9 mouse cellular contexts compared by ENCODE assay signal in the genomic region with DNA sequence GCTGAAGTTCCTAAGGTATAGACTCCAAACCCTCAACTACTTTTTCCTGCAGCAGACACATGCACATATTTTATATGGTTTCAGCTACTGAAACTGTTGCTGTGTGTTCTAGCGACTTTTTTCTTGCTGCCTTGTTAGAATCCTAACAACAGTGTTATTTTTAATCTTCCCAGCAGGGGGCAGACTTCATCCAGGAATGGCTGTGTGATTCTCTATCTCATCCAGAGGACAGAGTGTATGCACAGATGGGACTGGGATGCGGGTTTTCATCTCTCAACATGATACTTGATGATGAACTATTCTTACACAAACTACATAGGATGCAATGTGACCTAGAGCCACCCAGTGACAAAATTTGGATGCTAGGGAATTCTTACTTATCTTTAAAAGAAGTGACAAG. TPM values are rescaled to one million over a fixed set of nuclear protein-coding genes. Genes with fewer than 3 reads are reported as not detected.
DNase-seq lines count a peak whose midpoint lies in the region; ATAC-seq lines count a peak whose summit lies in the region.
"Had no signal": no experiment of that assay in that cellular context is flagged by ENCODE, and none has a peak within 500 bp of the region (broad histone marks: within the 10 kb centered on the region; RNA-seq: fewer than 3 reads in every experiment).

No protein-coding gene starts in this region.

- no peaks in the 10 kb centered on the region for H3K36me3 ChIP-seq in hindbrain, embryonic 14.5 days (replicated peaks; ENCODE audit: control insufficient read depth, insufficient read depth)
- no peaks in the 10 kb centered on the region for H3K36me3 ChIP-seq in neural tube, embryonic 11.5 days (ENCODE audit: control insufficient read depth, insufficient read depth, low read length)
- H3K36me3 ChIP-seq: neural tube, embryonic 13.5 days had no signal

- intact Hi-C loops in left cerebral cortex, postnatal 4 days (cut with DNase I): loop anchor here (5.0 kb wide), 2 partner anchors 270 to 480 kb away; no protein-coding TSS in a partner anchor

- WGBS in hindbrain, embryonic 14.5 days: 21% methylated on average over 2 of the region's 2 CpGs
- WGBS in neural tube, embryonic 11.5 days: 38% methylated on average over 2 of the region's 2 CpGs

- H3K27me3 ChIP-seq in hindbrain, embryonic 14.5 days (ENCODE audit: control insufficient read depth, insufficient read depth, low read length): no peaks in the 10 kb centered on the region
- no peaks in the 10 kb centered on the region for H3K27me3 ChIP-seq in neural tube, embryonic 11.5 days (ENCODE audit: control insufficient read depth, insufficient read depth, low read length)
- H3K27me3 ChIP-seq: neural tube, embryonic 13.5 days had no signal

- no peak overlapping the region for H3K4me3 ChIP-seq in hindbrain, embryonic 14.5 days (replicated peaks; ENCODE audit: low read length)
- H3K4me3 ChIP-seq in neural tube, embryonic 11.5 days (ENCODE audit: low read depth, low read length): no peak overlapping the region
- H3K4me3 ChIP-seq: neural tube, embryonic 13.5 days had no signal

- ATAC-seq in hindbrain, embryonic 14.5 days (ENCODE audit: low FRiP score): 0 out of 2 replicates have a peak, but pooled peaks have one; percentile 40
- ATAC-seq in neural tube, embryonic 11.5 days (ENCODE audit: insufficient read depth, low FRiP score, low TSS enrichment): no peak

- H3K9ac ChIP-seq in hindbrain, embryonic 14.5 days: no peak overlapping the region
- no peak overlapping the region for H3K9ac ChIP-seq in neural tube, embryonic 11.5 days (ENCODE audit: low read length)
- H3K9ac ChIP-seq: neural tube, embryonic 13.5 days had no signal

- H3K4me1 ChIP-seq in hindbrain, embryonic 14.5 days (replicated peaks; ENCODE audit: control insufficient read depth, insufficient read depth, low read length): no peaks in the 10 kb centered on the region
- no peaks in the 10 kb centered on the region for H3K4me1 ChIP-seq in neural tube, embryonic 11.5 days (ENCODE audit: control insufficient read depth, insufficient read depth, low read length)
- H3K4me1 ChIP-seq: neural tube, embryonic 13.5 days had no signal

- H3K9me3 ChIP-seq in hindbrain, embryonic 14.5 days (ENCODE audit: control insufficient read depth, low read length): no peaks in the 10 kb centered on the region
- H3K9me3 ChIP-seq in neural tube, embryonic 11.5 days (ENCODE audit: control insufficient read depth, low read length): no peaks in the 10 kb centered on the region
- H3K9me3 ChIP-seq: neural tube, embryonic 13.5 days had no signal

- no peak overlapping the region for H3K27ac ChIP-seq in hindbrain, embryonic 14.5 days
- H3K27ac ChIP-seq in neural tube, embryonic 11.5 days (ENCODE audit: low read depth, low read length): no peak overlapping the region
- H3K27ac ChIP-seq: neural tube, embryonic 13.5 days had no signal

- DNase-seq in ovary, postnatal 14 days (ENCODE audit: low spot score): peak; percentile 72
- DNase-seq in ovary, adult 18-20 months (ENCODE audit: low spot score): no peak
- DNase-seq in adipocyte (ENCODE audit: low spot score): peak; percentile 77
- peak; percentile 54 for DNase-seq in embryo, embryonic 11.5 days (ENCODE audit: low read depth, low spot score)
- peak; percentile 94 for DNase-seq in hindbrain, embryonic 14.5 days (ENCODE audit: low spot score)
- DNase-seq in left cerebral cortex, postnatal 4 days: peak; percentile 35
- peak; percentile 42 for DNase-seq in neural tube, embryonic 11.5 days (ENCODE audit: low spot score)
- no peak for DNase-seq in urinary bladder, adult 2 months (ENCODE audit: low spot score)

- no peak overlapping the region for H3K4me2 ChIP-seq in hindbrain, embryonic 14.5 days (replicated peaks)
- H3K4me2 ChIP-seq in neural tube, embryonic 11.5 days (ENCODE audit: low read depth): no peak overlapping the region
- H3K4me2 ChIP-seq: neural tube, embryonic 13.5 days had no signal

RNA-seq across cellular contexts. Expression of gene Ift43, which starts 50.5 kb away (rescaled TPM):
- polyA plus RNA-seq in hindbrain, embryonic 14.5 days (2014; fragmentation: Nextera tagmentation; extraction: Ambion mirVana): 38.2 and 53.2 TPM in 2 replicates
- total RNA-seq in left cerebral cortex, postnatal 4 days (2021): 10 to 100 TPM; 14.9 to 17.4 TPM
- polyA plus RNA-seq in neural tube, embryonic 11.5 days (2014; fragmentation: Nextera tagmentation; extraction: Ambion mirVana): 84.0 and 88.1 TPM in 2 replicates
- polyA plus RNA-seq in urinary bladder, adult 2 months (2012; rRNA removed): 45.5 and 58.0 TPM in 2 replicates

RNA-seq across cellular contexts. Expression of gene Tgfb3, which starts 54.0 kb away (rescaled TPM):
- polyA plus RNA-seq in hindbrain, embryonic 14.5 days (2014; fragmentation: Nextera tagmentation; extraction: Ambion mirVana): 3.6 and 4.0 TPM in 2 replicates
- total RNA-seq in left cerebral cortex, postnatal 4 days (2021): 1 to 10 TPM; 6.5 to 7.0 TPM
- polyA plus RNA-seq in neural tube, embryonic 11.5 days (2014; fragmentation: Nextera tagmentation; extraction: Ambion mirVana): 10.1 and 11.6 TPM in 2 replicates
- polyA plus RNA-seq in urinary bladder, adult 2 months (2012; rRNA removed): 37.0 and 45.1 TPM in 2 replicates

Comparison
In these comparisons a context has a peak if more than half of its experiments do, and no peak if none do; other contexts are left out.
1. DNase-seq: peak in ovary, postnatal 14 days (single experiment), adipocyte (single experiment), embryo, embryonic 11.5 days (single experiment), hindbrain, embryonic 14.5 days (single experiment), left cerebral cortex, postnatal 4 days (single experiment) and neural tube, embryonic 11.5 days (single experiment); none in ovary, adult 18-20 months (single experiment) and urinary bladder, adult 2 months (single experiment).